Mouse (Mus musculus): ENCODE measurements around the gene Gm8693. TPM values are rescaled to one million over a fixed set of nuclear protein-coding genes. Genes with fewer than 3 reads are reported as not detected.
"Not testable (repeated sequence)": the region's sequence is repeated elsewhere in the genome, so short reads cannot be mapped to it uniquely, and the experiment has no call there.

The Gm8693 gene
- polyA plus RNA-seq (2014; fragmentation: Nextera tagmentation; extraction: Ambion mirVana): not detected in 2 replicates

DNA sequence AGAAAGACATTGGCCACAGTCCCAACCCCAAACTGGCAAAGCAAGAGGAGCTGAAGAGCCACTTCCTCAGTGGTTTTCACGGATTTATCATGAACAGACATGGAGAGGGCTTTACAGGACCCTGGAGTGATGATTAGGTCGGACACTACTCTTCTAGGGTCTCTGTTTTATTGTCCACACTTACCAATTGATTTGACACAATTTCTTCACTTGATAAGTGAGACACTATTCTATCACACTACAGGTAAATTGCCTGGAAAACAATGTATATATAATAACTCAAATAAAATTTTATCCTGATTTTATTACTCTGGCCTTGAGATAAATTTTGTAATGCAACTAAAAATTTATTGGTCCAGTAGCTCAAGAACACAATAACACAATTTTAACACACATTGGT, at the start of gene Gm8693:
TSS of gene Gm8693 (minus strand) at position 101 of the 400 bp plus-strand sequence.
- H3K4me1 ChIP-seq (replicated peaks; ENCODE audit: control insufficient read depth, insufficient read depth, low read length); ATAC-seq (replicated peaks; ENCODE audit: low FRiP score); DNase-seq (ENCODE audit: low spot score); H3K27ac ChIP-seq (ENCODE audit: low read depth, low read length); H3K4me2 ChIP-seq; H3K4me3 ChIP-seq (ENCODE audit: low read depth, low read length); H3K27me3 ChIP-seq (replicated peaks; ENCODE audit: control insufficient read depth, insufficient read depth, low read length); H3K9ac ChIP-seq (ENCODE audit: low read depth, low read length); H3K36me3 ChIP-seq (ENCODE audit: control insufficient read depth, insufficient read depth, low read length); H3K9me3 ChIP-seq (ENCODE audit: control insufficient read depth, low read length): not testable (repeated sequence)
- WGBS: no CpG with 5 or more reads among the region's 2 CpGs

- ATAC-seq (replicated peaks; ENCODE audit: low FRiP score); H3K9ac ChIP-seq (ENCODE audit: low read depth, low read length); H3K4me3 ChIP-seq (ENCODE audit: low read depth, low read length): not testable (repeated sequence)
Observed at GRCm38 (mm10) chr7:22719610-22720009, 27.5 kb upstream of the Gm8693 start, which contains the start of gene Gm4567. Gm4567 (minus strand) TSS chr7:22719710.

GRCm38 (mm10) chr7:22657718-22658117, 34.4 kb downstream of the Gm8693 start, which contains the start of gene Vmn1r155:
Vmn1r155 (plus strand) TSS chr7:22658018.
- not testable (repeated sequence) for H3K27me3 ChIP-seq (replicated peaks; ENCODE audit: control insufficient read depth, insufficient read depth, low read length); H3K9ac ChIP-seq (ENCODE audit: low read depth, low read length); H3K4me3 ChIP-seq (ENCODE audit: low read depth, low read length); H3K9me3 ChIP-seq (ENCODE audit: control insufficient read depth, low read length); H3K36me3 ChIP-seq (ENCODE audit: control insufficient read depth, insufficient read depth, low read length); H3K4me2 ChIP-seq; DNase-seq (ENCODE audit: low spot score); ATAC-seq (replicated peaks; ENCODE audit: low FRiP score); H3K4me1 ChIP-seq (replicated peaks; ENCODE audit: control insufficient read depth, insufficient read depth, low read length); H3K27ac ChIP-seq (ENCODE audit: low read depth, low read length)
- WGBS: no CpG with 5 or more reads among the region's 3 CpGs

More at GRCm38 (mm10) chr7:22719610-22720009, 27.5 kb upstream of the Gm8693 start, which contains the start of gene Gm4567:
- not testable (repeated sequence) for H3K27me3 ChIP-seq (replicated peaks; ENCODE audit: control insufficient read depth, insufficient read depth, low read length); H3K9me3 ChIP-seq (ENCODE audit: control insufficient read depth, low read length); H3K27ac ChIP-seq (ENCODE audit: low read depth, low read length); H3K4me1 ChIP-seq (replicated peaks; ENCODE audit: control insufficient read depth, insufficient read depth, low read length); H3K36me3 ChIP-seq (ENCODE audit: control insufficient read depth, insufficient read depth, low read length); H3K4me2 ChIP-seq; DNase-seq (ENCODE audit: low spot score)
- WGBS: no CpG with 5 or more reads among the region's 1 CpGs

Other genes with a start within 250 kb of the Gm8693 start
- gene Gm10665, start 228.2 kb downstream of the Gm8693 start, polyA plus RNA-seq (2014; fragmentation: Nextera tagmentation; extraction: Ambion mirVana): not detected in 2 replicates
- gene Vmn1r151, start 192.6 kb downstream of the Gm8693 start, polyA plus RNA-seq (2014; fragmentation: Nextera tagmentation; extraction: Ambion mirVana): not detected in 2 replicates
- gene Vmn1r152, start 169.3 kb downstream of the Gm8693 start, polyA plus RNA-seq (2014; fragmentation: Nextera tagmentation; extraction: Ambion mirVana): not detected in 2 replicates
- not detected in 2 replicates for gene Gm8677, start 157.4 kb downstream of the Gm8693 start, polyA plus RNA-seq (2014; fragmentation: Nextera tagmentation; extraction: Ambion mirVana)
- not detected in 2 replicates for gene Gm4201, start 127.0 kb downstream of the Gm8693 start, polyA plus RNA-seq (2014; fragmentation: Nextera tagmentation; extraction: Ambion mirVana)
- not detected in 2 replicates for gene Gm4565, start 104.2 kb downstream of the Gm8693 start, polyA plus RNA-seq (2014; fragmentation: Nextera tagmentation; extraction: Ambion mirVana)
- gene Vmn1r155, start 34.3 kb downstream of the Gm8693 start, polyA plus RNA-seq (2014; fragmentation: Nextera tagmentation; extraction: Ambion mirVana): not detected in 2 replicates
- gene Gm4567, start 27.4 kb upstream of the Gm8693 start, polyA plus RNA-seq (2014; fragmentation: Nextera tagmentation; extraction: Ambion mirVana): not detected in 2 replicates
- not detected in 2 replicates for gene Vmn1r157, start 69.4 kb upstream of the Gm8693 start, polyA plus RNA-seq (2014; fragmentation: Nextera tagmentation; extraction: Ambion mirVana)
- gene Vmn1r158, start 98.5 kb upstream of the Gm8693 start, polyA plus RNA-seq (2014; fragmentation: Nextera tagmentation; extraction: Ambion mirVana): not detected in 2 replicates
- not detected in 2 replicates for gene Vmn1r159, start 151.3 kb upstream of the Gm8693 start, polyA plus RNA-seq (2014; fragmentation: Nextera tagmentation; extraction: Ambion mirVana)
- gene Vmn1r160, start 178.9 kb upstream of the Gm8693 start, polyA plus RNA-seq (2014; fragmentation: Nextera tagmentation; extraction: Ambion mirVana): not detected in 2 replicates